Mouse (Mus musculus): ENCODE measurements around the gene Dmc1. TPM values are rescaled to one million over a fixed set of nuclear protein-coding genes. Genes with fewer than 3 reads are reported as not detected.

The Dmc1 gene
- polyA plus RNA-seq, 1 experiment from 2014 or later: 0.94 TPM

DNA sequence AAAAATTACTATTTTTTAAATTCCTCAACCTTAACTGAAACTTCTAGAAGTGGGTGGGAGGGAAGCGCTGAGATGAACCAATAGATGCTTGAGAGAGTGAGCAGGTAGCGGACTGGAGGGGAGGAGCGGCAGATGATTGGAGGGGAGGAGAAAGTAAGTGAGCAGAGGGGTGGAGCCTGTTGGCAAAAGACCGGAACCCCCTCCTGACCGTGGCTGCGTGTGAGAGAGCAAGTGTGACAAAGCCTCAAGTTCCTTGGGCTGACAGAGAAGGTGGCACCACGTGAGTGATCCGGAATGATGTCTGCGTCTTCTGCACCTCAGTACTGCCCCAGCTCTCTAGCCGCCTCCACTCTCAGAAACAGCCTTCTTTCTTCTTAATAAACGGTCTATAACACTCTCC, 12.2 kb upstream of the Dmc1 start:
- no peak overlapping the region for H3K27ac ChIP-seq (ENCODE audit: low read length)

DNA sequence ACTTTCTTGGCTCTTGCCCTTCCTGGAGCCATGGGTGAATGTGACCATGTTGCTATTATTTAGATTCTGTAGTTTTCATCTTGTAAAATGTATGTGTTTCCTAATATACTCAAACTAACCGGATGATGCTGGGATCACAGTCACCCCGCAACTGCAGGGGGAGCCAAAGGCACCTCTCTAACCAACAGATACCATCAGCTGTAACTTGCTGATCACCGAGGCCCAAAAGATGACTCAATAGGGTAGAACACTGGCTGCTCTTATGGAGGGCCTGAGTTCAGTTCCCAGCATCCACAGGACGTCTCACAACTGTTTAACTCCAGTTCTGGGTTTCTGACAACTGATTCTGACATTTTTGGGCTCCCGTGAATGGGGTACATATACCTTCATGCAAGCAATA, 11.8 kb upstream of the Dmc1 start:
- Histone ChIP-seq H3K36me3 (ENCODE audit: control insufficient read depth, insufficient read depth) (peaks cover 22% of the 10 kb centered on the region), H3K27me3 (replicated peaks; ENCODE audit: control insufficient read depth, insufficient read depth, low read length) (no peaks in the 10 kb centered on the region), H3K4me1 (replicated peaks; ENCODE audit: control insufficient read depth, insufficient read depth, low read length) (no peaks in the 10 kb centered on the region), H3K9me3 (ENCODE audit: control insufficient read depth, low read length) (no peaks in the 10 kb centered on the region), H3K4me3 (replicated peaks; ENCODE audit: low read length) (no peak overlapping the region), H3K27ac (ENCODE audit: low read length) (no peak overlapping the region), H3K4me2 (ENCODE audit: low read length) (no peak overlapping the region), H3K9ac (replicated peaks; ENCODE audit: low read depth, low read length) (no peak overlapping the region)
- no peak for ATAC-seq
- 90% methylated on average over 5 of the region's 5 CpGs for WGBS

More for the DNA sequence above, 12.2 kb upstream of the Dmc1 start:
- Histone ChIP-seq H3K27me3 (replicated peaks; ENCODE audit: control insufficient read depth, insufficient read depth, low read length) (no peaks in the 10 kb centered on the region), H3K9ac (replicated peaks; ENCODE audit: low read depth, low read length) (no peak overlapping the region), H3K4me3 (replicated peaks; ENCODE audit: low read length) (no peak overlapping the region), H3K4me1 (replicated peaks; ENCODE audit: control insufficient read depth, insufficient read depth, low read length) (no peaks in the 10 kb centered on the region), H3K9me3 (ENCODE audit: control insufficient read depth, low read length) (no peaks in the 10 kb centered on the region), H3K4me2 (ENCODE audit: low read length) (no peak overlapping the region), H3K36me3 (ENCODE audit: control insufficient read depth, insufficient read depth) (peaks cover 24% of the 10 kb centered on the region)
- ATAC-seq: no peak
- 84% methylated on average over 11 of the region's 11 CpGs for WGBS

DNA sequence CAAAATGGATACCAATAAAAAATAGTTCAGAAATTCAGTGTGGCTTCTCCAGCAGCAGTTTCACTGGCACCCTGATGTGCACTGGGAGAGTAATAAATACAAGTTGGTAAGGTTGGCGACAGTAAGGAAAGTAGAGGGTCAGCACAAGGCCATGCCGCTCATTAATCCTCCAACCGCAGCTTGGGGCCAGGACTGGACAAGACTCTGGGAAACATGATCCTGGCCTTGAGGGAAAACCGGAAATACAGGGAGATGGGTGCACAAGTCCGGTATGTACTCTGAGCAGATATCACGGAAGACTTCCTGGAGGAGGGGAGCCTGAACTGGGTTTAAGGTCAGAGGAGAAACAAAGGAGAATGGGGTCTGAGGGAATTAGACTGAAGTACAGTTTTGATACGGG, 10.6 kb upstream of the Dmc1 start:
- no peak for ATAC-seq
- WGBS: 92% methylated on average over 7 of the region's 7 CpGs
- H3K4me3 ChIP-seq (replicated peaks; ENCODE audit: low read length): no peak overlapping the region

DNA sequence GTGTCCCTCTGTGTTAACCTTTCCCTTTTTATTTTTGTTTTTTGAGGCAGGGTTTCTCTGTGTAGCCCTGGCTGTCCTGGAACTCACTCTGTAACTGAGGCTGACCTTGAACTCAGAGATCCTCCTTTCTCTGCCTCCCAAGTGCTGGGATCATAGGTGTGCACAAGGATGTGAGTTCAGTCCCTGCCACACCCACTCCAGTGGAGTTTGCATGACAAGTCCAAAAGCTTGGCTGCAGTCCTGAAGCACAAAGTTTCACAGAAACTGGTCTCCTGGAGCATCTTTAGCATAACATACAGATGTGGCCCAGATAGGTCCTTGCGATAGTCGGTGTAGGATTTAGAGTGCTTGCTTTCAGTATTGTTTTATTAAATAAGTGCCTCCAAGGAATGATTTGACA, 4.3 kb upstream of the Dmc1 start:
- Histone ChIP-seq H3K36me3 (ENCODE audit: control insufficient read depth, insufficient read depth) (peaks cover 13% of the 10 kb centered on the region; the same call in 1 of the 2 replicates), H3K4me1 (replicated peaks; ENCODE audit: control insufficient read depth, insufficient read depth, low read length) (peaks cover 3% of the 10 kb centered on the region; the same call in 1 of the 2 replicates), H3K9me3 (ENCODE audit: control insufficient read depth, low read length) (no peaks in the 10 kb centered on the region; the same call in 1 of the 2 replicates), H3K4me3 (replicated peaks; ENCODE audit: low read length) (no peak overlapping the region), H3K27ac (ENCODE audit: low read length) (no peak overlapping the region), H3K27me3 (replicated peaks; ENCODE audit: control insufficient read depth, insufficient read depth, low read length) (peaks cover 5% of the 10 kb centered on the region; the same call in 1 of the 2 replicates), H3K9ac (replicated peaks; ENCODE audit: low read depth, low read length) (no peak overlapping the region), H3K4me2 (ENCODE audit: low read length) (no peak overlapping the region)
- 96% methylated on average over 2 of the region's 2 CpGs for WGBS
- ATAC-seq: no peak

More for the DNA sequence above, 10.6 kb upstream of the Dmc1 start:
- H3K4me2 ChIP-seq (ENCODE audit: low read length): no peak overlapping the region
- H3K4me1 ChIP-seq (replicated peaks; ENCODE audit: control insufficient read depth, insufficient read depth, low read length): no peaks in the 10 kb centered on the region
- H3K9me3 ChIP-seq (ENCODE audit: control insufficient read depth, low read length): no peaks in the 10 kb centered on the region
- H3K9ac ChIP-seq (replicated peaks; ENCODE audit: low read depth, low read length): no peak overlapping the region
- H3K27ac ChIP-seq (ENCODE audit: low read length): no peak overlapping the region
- H3K36me3 ChIP-seq (ENCODE audit: control insufficient read depth, insufficient read depth): peaks cover 25% of the 10 kb centered on the region
- H3K27me3 ChIP-seq (replicated peaks; ENCODE audit: control insufficient read depth, insufficient read depth, low read length): no peaks in the 10 kb centered on the region

DNA sequence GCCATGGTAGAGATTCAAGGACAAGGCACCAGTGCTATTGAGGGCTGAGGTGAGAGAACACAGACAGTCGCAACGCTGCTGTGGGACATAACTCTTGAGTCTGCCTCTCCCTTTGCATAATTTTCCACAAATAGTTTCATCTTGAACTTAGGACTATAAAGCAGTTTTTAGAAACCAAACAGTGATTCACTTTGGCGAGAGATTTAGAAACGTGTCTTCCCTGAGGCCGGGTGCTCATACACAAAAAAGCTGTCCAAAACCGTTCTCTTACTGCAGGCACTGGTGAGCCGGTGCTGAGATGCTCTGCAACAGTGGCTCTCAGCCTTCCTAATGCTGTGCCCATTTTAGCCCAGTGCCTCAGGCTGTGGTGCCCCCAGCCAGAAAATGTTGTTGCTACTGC, 3.3 kb upstream of the Dmc1 start:
- Histone ChIP-seq H3K9me3 (ENCODE audit: control insufficient read depth, low read length) (no peaks in the 10 kb centered on the region; the same call in 1 of the 2 replicates), H3K36me3 (ENCODE audit: control insufficient read depth, insufficient read depth) (peaks cover 9% of the 10 kb centered on the region; the same call in 1 of the 2 replicates), H3K9ac (replicated peaks; ENCODE audit: low read depth, low read length) (no peak overlapping the region), H3K27me3 (replicated peaks; ENCODE audit: control insufficient read depth, insufficient read depth, low read length) (peaks cover 5% of the 10 kb centered on the region; the same call in 1 of the 2 replicates), H3K4me3 (replicated peaks; ENCODE audit: low read length) (no peak overlapping the region), H3K4me2 (ENCODE audit: low read length) (no peak overlapping the region), H3K27ac (ENCODE audit: low read length) (no peak overlapping the region), H3K4me1 (replicated peaks; ENCODE audit: control insufficient read depth, insufficient read depth, low read length) (peaks cover 3% of the 10 kb centered on the region; the same call in 1 of the 2 replicates)
- 88% methylated on average over 7 of the region's 7 CpGs for WGBS
- no peak for ATAC-seq

DNA sequence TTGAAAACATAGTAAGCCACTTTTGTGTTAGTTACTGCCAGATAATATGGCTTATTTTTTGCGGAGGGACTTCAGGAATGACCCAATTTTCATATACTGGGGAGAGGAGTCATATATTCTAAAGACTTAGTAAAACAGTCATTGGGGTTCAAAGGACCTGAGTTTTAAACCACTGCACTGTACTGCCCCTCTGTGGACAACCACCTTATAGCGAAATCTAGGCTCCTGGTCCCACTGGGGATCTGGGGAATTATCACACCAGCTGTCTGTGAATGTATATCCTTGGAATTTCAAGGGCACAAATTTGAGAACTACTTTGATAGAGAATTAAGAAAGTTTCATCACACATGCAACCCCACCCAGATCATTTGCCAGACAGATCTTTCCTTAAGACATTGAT, 2.8 kb upstream of the Dmc1 start:
- no peak overlapping the region for H3K4me3 ChIP-seq (replicated peaks; ENCODE audit: low read length)
- peaks cover 6% of the 10 kb centered on the region; the same call in 1 of the 2 replicates for H3K27me3 ChIP-seq (replicated peaks; ENCODE audit: control insufficient read depth, insufficient read depth, low read length)
- peaks cover 3% of the 10 kb centered on the region; the same call in 1 of the 2 replicates for H3K4me1 ChIP-seq (replicated peaks; ENCODE audit: control insufficient read depth, insufficient read depth, low read length)
- H3K27ac ChIP-seq (ENCODE audit: low read length): no peak overlapping the region
- 54% methylated on average over 2 of the region's 2 CpGs for WGBS
- no peaks in the 10 kb centered on the region; the same call in 1 of the 2 replicates for H3K9me3 ChIP-seq (ENCODE audit: control insufficient read depth, low read length)
- ATAC-seq: no peak
- peaks cover 7% of the 10 kb centered on the region; the same call in 1 of the 2 replicates for H3K36me3 ChIP-seq (ENCODE audit: control insufficient read depth, insufficient read depth)
- H3K4me2 ChIP-seq (ENCODE audit: low read length): no peak overlapping the region
- H3K9ac ChIP-seq (replicated peaks; ENCODE audit: low read depth, low read length): no peak overlapping the region

DNA sequence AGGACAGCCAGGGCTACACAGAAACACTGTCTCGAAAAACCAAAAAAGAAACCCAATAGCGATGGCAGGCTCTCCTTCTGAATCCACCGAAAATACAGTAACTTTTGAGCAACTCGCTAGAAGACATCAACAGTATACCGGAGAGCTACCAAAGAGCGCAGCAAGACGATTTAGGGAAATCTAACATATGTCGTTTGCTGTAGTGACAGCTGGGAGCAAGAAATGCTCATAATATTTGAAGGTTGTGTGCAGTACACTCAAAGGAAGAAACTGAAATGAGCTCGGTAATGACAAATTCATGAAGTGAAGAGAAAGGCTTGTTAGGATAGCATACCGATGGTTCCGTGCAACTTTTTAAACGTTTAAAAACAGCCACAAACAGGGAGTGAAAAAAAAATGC, 1.3 kb upstream of the Dmc1 start:
- H3K27ac ChIP-seq (ENCODE audit: low read length): no peak overlapping the region
- WGBS: 78% methylated on average over 12 of the region's 12 CpGs
- peaks cover 3% of the 10 kb centered on the region; the same call in 1 of the 2 replicates for H3K36me3 ChIP-seq (ENCODE audit: control insufficient read depth, insufficient read depth)
- no peak for ATAC-seq
- H3K4me2 ChIP-seq (ENCODE audit: low read length): no peak overlapping the region
- H3K4me1 ChIP-seq (replicated peaks; ENCODE audit: control insufficient read depth, insufficient read depth, low read length): peaks cover 3% of the 10 kb centered on the region; the same call in 1 of the 2 replicates
- no peak overlapping the region for H3K9ac ChIP-seq (replicated peaks; ENCODE audit: low read depth, low read length)
- H3K9me3 ChIP-seq (ENCODE audit: control insufficient read depth, low read length): no peaks in the 10 kb centered on the region; the same call in 1 of the 2 replicates
- H3K27me3 ChIP-seq (replicated peaks; ENCODE audit: control insufficient read depth, insufficient read depth, low read length): peaks cover 7% of the 10 kb centered on the region; the same call in 1 of the 2 replicates
- no peak overlapping the region for H3K4me3 ChIP-seq (replicated peaks; ENCODE audit: low read length)

DNA sequence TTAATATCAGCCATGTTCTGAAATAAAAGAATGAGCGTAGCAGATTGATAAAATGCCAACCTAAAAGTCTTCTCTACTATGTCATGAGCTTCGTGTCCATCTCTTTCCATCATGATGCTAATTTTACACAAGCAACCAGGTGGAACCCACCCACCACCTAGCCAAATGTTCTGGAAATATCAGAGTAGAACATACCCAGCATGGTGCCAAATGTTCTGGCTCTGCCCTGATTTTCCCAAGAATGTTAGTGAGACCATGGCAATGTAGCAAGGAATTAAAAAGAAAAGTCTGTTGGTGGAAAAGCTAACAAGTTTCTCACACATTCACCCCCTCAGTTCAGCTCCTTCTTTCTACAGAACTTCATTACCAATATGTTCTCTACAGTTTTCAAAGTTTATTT, 4.7 kb downstream of the Dmc1 start:
- WGBS: 91% methylated on average over 2 of the region's 2 CpGs
- Histone ChIP-seq H3K4me2 (ENCODE audit: low read length) (no peak overlapping the region), H3K27ac (ENCODE audit: low read length) (no peak overlapping the region), H3K4me3 (replicated peaks; ENCODE audit: low read length) (no peak overlapping the region), H3K4me1 (replicated peaks; ENCODE audit: control insufficient read depth, insufficient read depth, low read length) (peaks cover 3% of the 10 kb centered on the region; the same call in 1 of the 2 replicates), H3K27me3 (replicated peaks; ENCODE audit: control insufficient read depth, insufficient read depth, low read length) (peaks cover 7% of the 10 kb centered on the region; the same call in 1 of the 2 replicates), H3K9ac (replicated peaks; ENCODE audit: low read depth, low read length) (no peak overlapping the region), H3K9me3 (ENCODE audit: control insufficient read depth, low read length) (no peaks in the 10 kb centered on the region), H3K36me3 (ENCODE audit: control insufficient read depth, insufficient read depth) (no peaks in the 10 kb centered on the region)
- ATAC-seq: no peak

DNA sequence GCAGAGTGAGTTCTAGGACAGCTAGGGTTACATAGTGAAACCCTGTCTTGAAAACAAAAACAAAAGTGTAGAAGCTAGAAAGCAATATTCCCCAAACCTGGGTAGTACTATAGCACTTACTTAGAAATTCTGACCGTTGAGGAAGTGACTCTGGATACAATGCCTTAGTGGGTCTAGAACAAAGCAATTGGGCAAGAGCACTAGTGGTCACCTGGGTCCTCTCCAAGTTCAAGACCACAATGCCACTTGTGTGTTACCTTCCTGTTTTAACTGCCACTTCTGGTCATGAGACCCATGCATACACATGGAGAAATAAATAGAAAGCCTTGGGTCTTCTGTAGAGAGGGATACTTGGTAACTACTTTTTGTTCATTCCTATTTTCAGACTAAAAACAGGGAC, 6.2 kb downstream of the Dmc1 start:
- Histone ChIP-seq H3K27me3 (replicated peaks; ENCODE audit: control insufficient read depth, insufficient read depth, low read length) (0 out of 2 replicates have a peak, but pooled peaks cover 2% of the 10 kb centered on the region), H3K36me3 (ENCODE audit: control insufficient read depth, insufficient read depth) (no peaks in the 10 kb centered on the region), H3K9me3 (ENCODE audit: control insufficient read depth, low read length) (no peaks in the 10 kb centered on the region), H3K4me1 (replicated peaks; ENCODE audit: control insufficient read depth, insufficient read depth, low read length) (no peaks in the 10 kb centered on the region), H3K4me2 (ENCODE audit: low read length) (no peak overlapping the region), H3K27ac (ENCODE audit: low read length) (no peak overlapping the region), H3K4me3 (replicated peaks; ENCODE audit: low read length) (no peak overlapping the region), H3K9ac (replicated peaks; ENCODE audit: low read depth, low read length) (no peak overlapping the region)
- ATAC-seq: no peak
- 86% methylated on average over 1 of the region's 1 CpGs for WGBS

DNA sequence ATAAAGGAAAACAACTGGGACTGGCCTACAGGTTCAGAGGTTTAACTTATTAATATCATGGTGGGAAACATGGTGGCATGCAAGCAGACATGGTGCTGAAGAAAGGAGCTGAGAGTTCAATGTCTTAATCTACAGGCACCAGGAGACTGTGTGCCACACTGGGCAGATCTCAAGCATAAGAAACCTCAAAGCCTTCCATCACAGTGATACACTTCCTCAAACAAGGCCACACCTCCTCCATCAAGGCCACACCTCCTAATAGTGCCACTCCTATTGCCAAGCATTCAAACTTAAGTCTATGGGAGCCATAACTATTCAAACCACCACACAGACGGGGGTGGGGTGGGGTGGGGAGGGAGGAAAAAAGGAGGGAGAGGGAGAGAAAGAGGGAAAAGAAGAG, 23.3 kb downstream of the Dmc1 start:
- Histone ChIP-seq H3K4me2 (ENCODE audit: low read length) (no peak overlapping the region), H3K9ac (replicated peaks; ENCODE audit: low read depth, low read length) (no peak overlapping the region), H3K9me3 (ENCODE audit: control insufficient read depth, low read length) (no peaks in the 10 kb centered on the region), H3K4me3 (replicated peaks; ENCODE audit: low read length) (no peak overlapping the region), H3K4me1 (replicated peaks; ENCODE audit: control insufficient read depth, insufficient read depth, low read length) (no peaks in the 10 kb centered on the region), H3K36me3 (ENCODE audit: control insufficient read depth, insufficient read depth) (no peaks in the 10 kb centered on the region), H3K27me3 (replicated peaks; ENCODE audit: control insufficient read depth, insufficient read depth, low read length) (no peaks in the 10 kb centered on the region), H3K27ac (ENCODE audit: low read length) (no peak overlapping the region)
- WGBS: 35% methylated on average over 1 of the region's 1 CpGs
- ATAC-seq: no peak

Data from forebrain, embryonic 16.5 days (tissue).